Mouse (Mus musculus) heart, postnatal 0 days (tissue): ENCODE measurements around the gene Olfr709-ps1. TPM values are rescaled to one million over a fixed set of nuclear protein-coding genes. Genes with fewer than 3 reads are reported as not detected.
"Not testable (repeated sequence)": the region's sequence is repeated elsewhere in the genome, so short reads cannot be mapped to it uniquely, and the experiment has no call there.

Experiments used
- ATAC-seq: fragments of 200-750 bp; cut with Nextera tagmentation; 2 replicates; pipeline ENCODE4 v1.8.0; 2017; ENCODE audit warnings: low read depth, moderate number of reproducible peaks, moderate library complexity; ENCODE audit not compliant: insufficient read depth
- DNase-seq: peaks from one replicate; pipeline ENCODE4 v3.0.0-alpha.2; 2016; ENCODE audit warnings: low spot score
- H3K27ac ChIP-seq: fragments of 300-500 bp; sonication (generic); 2 replicates; pipeline ENCODE4 v1.5.1; 2014; ENCODE audit warnings: low read depth, mild to moderate bottlenecking
- H3K27me3 ChIP-seq: fragments of 300-500 bp; sonication (generic); 2 replicates; pipeline ENCODE4 v1.6.1; 2014; ENCODE audit warnings: low read length, mixed read lengths; ENCODE audit not compliant: control insufficient read depth, insufficient read depth
- H3K36me3 ChIP-seq: fragments of 300-500 bp; sonication (generic); replicated peaks from 2 replicates; pipeline ENCODE4 v1.6.1; 2014; ENCODE audit warnings: low read length, mixed read lengths; ENCODE audit not compliant: control insufficient read depth, insufficient read depth
- H3K4me1 ChIP-seq: fragments of 300-500 bp; sonication (generic); 2 replicates; pipeline ENCODE4 v1.6.1; 2014; ENCODE audit warnings: antibody characterized with exemption; ENCODE audit not compliant: control insufficient read depth, insufficient read depth
- H3K4me2 ChIP-seq: fragments of 300-500 bp; sonication (generic); 2 replicates; pipeline ENCODE4 v1.6.1; 2014; ENCODE audit warnings: low read depth, mild to moderate bottlenecking, low read length, moderate library complexity
- H3K4me3 ChIP-seq: fragments of 300-500 bp; sonication (generic); 2 replicates; pipeline ENCODE4 v1.5.1; 2014; ENCODE audit warnings: low read depth, low read length
- H3K9ac ChIP-seq: fragments of 300-500 bp; sonication (generic); replicated peaks from 2 replicates; pipeline ENCODE4 v1.6.1; 2014; ENCODE audit warnings: low read depth, low read length, mixed read lengths
- H3K9me3 ChIP-seq: fragments of 300-500 bp; sonication (generic); replicated peaks from 2 replicates; pipeline ENCODE4 v1.6.1; 2016; ENCODE audit warnings: low read length; ENCODE audit not compliant: control insufficient read depth
- CTCF ChIP-seq: IDR thresholded peaks from 2 replicates; pipeline ENCODE4 v1.5.1; 2016; ENCODE audit warnings: antibody characterized with exemption, control low read depth, low read depth
- EP300 ChIP-seq: IDR thresholded peaks from 2 replicates; pipeline ENCODE4 v1.6.1; 2016; ENCODE audit warnings: antibody characterized with exemption, low read depth
- WGBS: fragments of 180-500 bp; shearing (Covaris S2); extraction: QIAGEN DNeasy Blood & Tissue Kit; methylation state at CpG from one replicate; pipeline ENCODE4 v1.1.7; 2014; 5-methylcytosine and 5-hydroxymethylcytosine counted together
- polyA plus RNA-seq: library from polyadenylated mRNA; unstranded; fragments of >200 nt; fragmentation: Nextera tagmentation; extraction: Ambion mirVana; gene quantifications from 2 replicates; pipeline ENCODE4 v1.2.1, GENCODE M21; 2015
- total RNA-seq: library from RNA; depleted of rRNA; stranded (reverse); fragments of >200 nt; gene quantifications from 2 replicates; pipeline ENCODE4 v1.2.3, GENCODE M21; 2014; ENCODE audit warnings: low replicate concordance; rRNA removed

Gene Olfr709-ps1
- not detected in 2 replicates for total RNA-seq
- not detected in 2 replicates for polyA plus RNA-seq

- Histone ChIP-seq H3K9ac (no peak within 1 kb of the TSS), H3K27me3 (no peaks in the 10 kb centered on the region), H3K27ac (no peak within 1 kb of the TSS), H3K9me3 (no peaks in the 10 kb centered on the region), H3K4me1 (no peaks in the 10 kb centered on the region), H3K36me3 (no peaks in the 10 kb centered on the region), H3K4me2 (no peak within 1 kb of the TSS), H3K4me3 (no peak within 1 kb of the TSS)
- DNase-seq (no peak), ATAC-seq (no peak)
- TF ChIP-seq CTCF: no peak
- no peak for TF ChIP-seq EP300
Measured at GRCm38 (mm10) chr7:106932119-106932518, at the start of gene Olfr709-ps1. Gene Olfr709-ps1 (minus strand): TSS chr7:106932219.

GRCm38 (mm10) chr7:106975353-106975752, 43.3 kb upstream of the Olfr709-ps1 start, which contains the start of gene Olfr711:
Gene Olfr711 (minus strand): TSS chr7:106975453.
- no peak within 1 kb of the TSS for H3K27ac ChIP-seq
- no peaks in the 10 kb centered on the region for H3K9me3 ChIP-seq
- H3K4me2 ChIP-seq: no peak within 1 kb of the TSS
- DNase-seq (no peak), ATAC-seq (no peak)
- no peak within 1 kb of the TSS for H3K9ac ChIP-seq
- whole genome bisulfite sequencing: 39% methylated on average over 1 of the region's 1 CpGs
- TF ChIP-seq CTCF (no peak), EP300 (no peak)
- H3K27me3 ChIP-seq: no peaks in the 10 kb centered on the region
- H3K4me3 ChIP-seq: no peak within 1 kb of the TSS
- no peaks in the 10 kb centered on the region for H3K36me3 ChIP-seq
- no peaks in the 10 kb centered on the region for H3K4me1 ChIP-seq

GRCm38 (mm10) chr7:106967503-106967902, 35.5 kb upstream of the Olfr709-ps1 start:
- not testable (repeated sequence) for H3K36me3 ChIP-seq, H3K4me1 ChIP-seq, H3K4me2 ChIP-seq, H3K9ac ChIP-seq, H3K27ac ChIP-seq, H3K9me3 ChIP-seq, H3K4me3 ChIP-seq, DNase-seq, H3K27me3 ChIP-seq, ATAC-seq

- no peaks in the 10 kb centered on the region for H3K27me3 ChIP-seq
- TF ChIP-seq EP300 (no peak), CTCF (no peak)
- H3K4me1 ChIP-seq: no peaks in the 10 kb centered on the region
- whole genome bisulfite sequencing: 75% methylated on average over 1 of the region's 1 CpGs
- no peak within 1 kb of the TSS for H3K9ac ChIP-seq
- H3K36me3 ChIP-seq: no peaks in the 10 kb centered on the region
- ATAC-seq: no peak
- DNase-seq: no peak
- H3K4me2 ChIP-seq: no peak within 1 kb of the TSS
- H3K4me3 ChIP-seq: no peak within 1 kb of the TSS
- peaks cover 4% of the 10 kb centered on the region; the same call in 1 of the 2 replicates for H3K9me3 ChIP-seq
- H3K27ac ChIP-seq: no peak within 1 kb of the TSS
Measured at GRCm38 (mm10) chr7:106963837-106964236, 31.8 kb upstream of the Olfr709-ps1 start, which contains the start of gene Olfr6. Gene Olfr6 (minus strand): TSS chr7:106963937.

- Histone ChIP-seq H3K9ac (no peak within 1 kb of the TSS), H3K36me3 (no peaks in the 10 kb centered on the region), H3K9me3 (no peaks in the 10 kb centered on the region), H3K4me3 (no peak within 1 kb of the TSS), H3K27ac (no peak within 1 kb of the TSS), H3K4me1 (no peaks in the 10 kb centered on the region), H3K27me3 (no peaks in the 10 kb centered on the region), H3K4me2 (no peak within 1 kb of the TSS)
- TF ChIP-seq EP300 (no peak), CTCF (no peak)
- ATAC-seq (no peak), DNase-seq (no peak)
- 64% methylated on average over 3 of the region's 3 CpGs for WGBS
Measured at GRCm38 (mm10) chr7:106948212-106948611, 16.2 kb upstream of the Olfr709-ps1 start, which contains the start of gene Olfr710. Gene Olfr710 (minus strand): TSS chr7:106948312.

GRCm38 (mm10) chr7:106920961-106921360, 11.1 kb downstream of the Olfr709-ps1 start:
- WGBS: 53% methylated on average over 2 of the region's 7 CpGs
- DNase-seq, H3K9ac ChIP-seq: not testable (repeated sequence)

More at GRCm38 (mm10) chr7:106920961-106921360, 11.1 kb downstream of the Olfr709-ps1 start:
- H3K9me3 ChIP-seq, ATAC-seq, H3K4me3 ChIP-seq, H3K27me3 ChIP-seq, H3K4me2 ChIP-seq, H3K36me3 ChIP-seq, H3K27ac ChIP-seq, H3K4me1 ChIP-seq: not testable (repeated sequence)
